Mouse (Mus musculus) megakaryocyte, embryonic 14.5 days (primary cell): ENCODE results near the gene Vps45.

Source experiments
- FLI1 ChIP-seq: IDR thresholded peaks from 2 replicates; pipeline ENCODE4 v1.6.1; 2012; ENCODE audit warnings: low read length, inconsistent platforms, mixed read lengths
- GATA1 ChIP-seq: IDR thresholded peaks from 3 replicates; pipeline ENCODE4 v1.6.1; 2012; ENCODE audit warnings: mixed read lengths, low read length, inconsistent platforms, borderline replicate concordance

DNA sequence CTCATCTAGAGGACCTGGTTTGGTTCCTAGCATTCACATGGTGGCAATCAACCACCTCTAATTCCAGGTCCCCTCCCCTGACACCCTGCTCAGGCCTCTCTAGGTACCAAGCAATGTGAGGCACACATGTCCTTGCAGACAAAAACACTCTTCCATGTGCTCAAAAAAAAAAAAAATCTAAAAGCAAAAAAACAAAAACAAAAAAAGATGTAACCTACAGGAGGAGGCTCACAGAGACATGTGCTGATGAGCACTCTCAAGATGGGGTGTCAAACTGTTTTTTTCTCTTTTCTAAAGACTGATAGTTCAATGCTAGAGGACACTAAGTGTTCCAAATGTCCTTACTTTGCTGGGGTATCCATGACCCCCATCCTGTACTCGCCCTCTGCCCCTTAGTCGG, 23.8 kb upstream of the Vps45 start:
- TF ChIP-seq GATA1 (no peak), FLI1 (no peak)
